Mouse (Mus musculus): Measurements from ENCODE around the gene Lrp4. TPM values are rescaled to one million over a fixed set of nuclear protein-coding genes. Genes with fewer than 3 reads are reported as not detected.

Lrp4 gene
- polyA plus RNA-seq, 1 experiment from 2014 or later, result 9.6 TPM

GRCm38 (mm10) chr2:91455826-91456225, 1.5 kb upstream of the Lrp4 start:
- no peak overlapping the region for H3K9ac ChIP-seq
- H3K9me3 ChIP-seq, result no peaks in the 10 kb centered on the region
- H3K4me3 ChIP-seq, result no peak overlapping the region
- ATAC-seq (ENCODE audit: insufficient number of reproducible peaks, low FRiP score, low TSS enrichment, low read depth), result no peak
- 5% methylated on average over 4 of the region's 4 CpGs for WGBS
- no peak overlapping the region for H3K4me2 ChIP-seq
- no peaks in the 10 kb centered on the region for H3K36me3 ChIP-seq
- H3K27me3 ChIP-seq, result no peaks in the 10 kb centered on the region
- peaks cover 24% of the 10 kb centered on the region for H3K4me1 ChIP-seq
- H3K27ac ChIP-seq, result no peak overlapping the region

GRCm38 (mm10) chr2:91456491-91457100, 715 bp upstream of the Lrp4 start:
- H3K4me1 ChIP-seq, result peaks cover 32% of the 10 kb centered on the region
- H3K4me3 ChIP-seq, result peak overlapping the region; percentile 72
- H3K27me3 ChIP-seq, result no peaks in the 10 kb centered on the region
- H3K36me3 ChIP-seq, result no peaks in the 10 kb centered on the region
- 49% methylated on average over 9 of the region's 9 CpGs for WGBS
- H3K9ac ChIP-seq, result no peak overlapping the region
- peak overlapping the region; percentile 94 for H3K27ac ChIP-seq
- ATAC-seq (ENCODE audit: insufficient number of reproducible peaks, low FRiP score, low TSS enrichment, low read depth), result no peak
- H3K4me2 ChIP-seq, result peak overlapping the region; percentile 86
- H3K9me3 ChIP-seq, result no peaks in the 10 kb centered on the region

GRCm38 (mm10) chr2:91457656-91458251, 443 bp downstream of the Lrp4 start:
- WGBS, result under 1% methylated on average over 35 of the region's 45 CpGs
- Histone ChIP-seq H3K9me3 (no peaks in the 10 kb centered on the region), H3K36me3 (no peaks in the 10 kb centered on the region), H3K27me3 (no peaks in the 10 kb centered on the region), H3K9ac (peak overlapping the region; percentile 70), H3K4me3 (peak overlapping the region; percentile 72), H3K4me2 (peak overlapping the region; percentile 86), H3K27ac (peak overlapping the region; percentile 94), H3K4me1 (peaks cover 37% of the 10 kb centered on the region)
- peak; percentile 42 for ATAC-seq (ENCODE audit: insufficient number of reproducible peaks, low FRiP score, low TSS enrichment, low read depth)

- Histone ChIP-seq H3K36me3 (no peaks in the 10 kb centered on the region), H3K27ac (peak overlapping the region; percentile 94), H3K4me2 (peak overlapping the region; percentile 86), H3K4me3 (peak overlapping the region; percentile 72), H3K27me3 (no peaks in the 10 kb centered on the region), H3K9ac (peak overlapping the region; percentile 70), H3K9me3 (no peaks in the 10 kb centered on the region), H3K4me1 (peaks cover 41% of the 10 kb centered on the region)
- under 1% methylated on average over 21 of the region's 21 CpGs for WGBS
- ATAC-seq (ENCODE audit: insufficient number of reproducible peaks, low FRiP score, low TSS enrichment, low read depth), result 0 out of 2 replicates have a peak, but pooled peaks have one; percentile 11
Observed at GRCm38 (mm10) chr2:91458252-91458672, 951 bp downstream of the Lrp4 start.

- WGBS, result under 1% methylated on average over 32 of the region's 32 CpGs
- ATAC-seq (ENCODE audit: insufficient number of reproducible peaks, low FRiP score, low TSS enrichment, low read depth), result peak; percentile 42; the same call in 1 of the 2 replicates
Observed at GRCm38 (mm10) chr2:91458673-91459391, 1.5 kb downstream of the Lrp4 start.

GRCm38 (mm10) chr2:91460076-91460475, 2.8 kb downstream of the Lrp4 start:
- no peak for ATAC-seq (ENCODE audit: insufficient number of reproducible peaks, low FRiP score, low TSS enrichment, low read depth)
- Histone ChIP-seq H3K4me1 (peaks cover 41% of the 10 kb centered on the region), H3K36me3 (no peaks in the 10 kb centered on the region), H3K9ac (no peak overlapping the region), H3K4me2 (no peak overlapping the region), H3K4me3 (no peak overlapping the region), H3K9me3 (no peaks in the 10 kb centered on the region), H3K27me3 (no peaks in the 10 kb centered on the region), H3K27ac (no peak overlapping the region)
- WGBS, result 88% methylated on average over 6 of the region's 6 CpGs

More at GRCm38 (mm10) chr2:91458673-91459391, 1.5 kb downstream of the Lrp4 start:
- Histone ChIP-seq H3K27ac (peak overlapping the region; percentile 94), H3K9me3 (no peaks in the 10 kb centered on the region), H3K4me3 (peak overlapping the region; percentile 72), H3K27me3 (no peaks in the 10 kb centered on the region), H3K36me3 (no peaks in the 10 kb centered on the region), H3K4me2 (peak overlapping the region; percentile 86), H3K9ac (peak overlapping the region; percentile 70), H3K4me1 (peaks cover 41% of the 10 kb centered on the region)

GRCm38 (mm10) chr2:91460771-91461170, 3.5 kb downstream of the Lrp4 start:
- no peaks in the 10 kb centered on the region for H3K27me3 ChIP-seq
- 60% methylated on average over 7 of the region's 7 CpGs for WGBS
- ATAC-seq (ENCODE audit: insufficient number of reproducible peaks, low FRiP score, low TSS enrichment, low read depth), result no peak
- H3K9me3 ChIP-seq, result no peaks in the 10 kb centered on the region
- peaks cover 41% of the 10 kb centered on the region for H3K4me1 ChIP-seq
- H3K4me2 ChIP-seq, result no peak overlapping the region
- H3K9ac ChIP-seq, result no peak overlapping the region
- H3K36me3 ChIP-seq, result no peaks in the 10 kb centered on the region
- no peak overlapping the region for H3K27ac ChIP-seq
- no peak overlapping the region for H3K4me3 ChIP-seq

- ATAC-seq (ENCODE audit: insufficient number of reproducible peaks, low FRiP score, low TSS enrichment, low read depth), result no peak
- peaks cover 41% of the 10 kb centered on the region for H3K4me1 ChIP-seq
Observed at GRCm38 (mm10) chr2:91461341-91461740, 4.0 kb downstream of the Lrp4 start.

GRCm38 (mm10) chr2:91462196-91462595, 4.9 kb downstream of the Lrp4 start:
- Histone ChIP-seq H3K27ac (peak overlapping the region; percentile 59), H3K4me1 (peaks cover 37% of the 10 kb centered on the region), H3K9ac (no peak overlapping the region), H3K36me3 (no peaks in the 10 kb centered on the region), H3K4me3 (no peak overlapping the region), H3K4me2 (peak overlapping the region; percentile 10; the same call in 1 of the 2 replicates), H3K9me3 (no peaks in the 10 kb centered on the region), H3K27me3 (no peaks in the 10 kb centered on the region)
- ATAC-seq (ENCODE audit: insufficient number of reproducible peaks, low FRiP score, low TSS enrichment, low read depth), result no peak
- 9% methylated on average over 2 of the region's 2 CpGs for WGBS

More at GRCm38 (mm10) chr2:91461341-91461740, 4.0 kb downstream of the Lrp4 start:
- 33% methylated on average over 3 of the region's 3 CpGs for WGBS
- no peak overlapping the region for H3K9ac ChIP-seq
- no peaks in the 10 kb centered on the region for H3K27me3 ChIP-seq
- no peak overlapping the region for H3K4me2 ChIP-seq
- no peaks in the 10 kb centered on the region for H3K9me3 ChIP-seq
- H3K36me3 ChIP-seq, result no peaks in the 10 kb centered on the region
- no peak overlapping the region for H3K4me3 ChIP-seq
- H3K27ac ChIP-seq, result peak overlapping the region; percentile 17; the same call in 1 of the 2 replicates

- ATAC-seq (ENCODE audit: insufficient number of reproducible peaks, low FRiP score, low TSS enrichment, low read depth), result no peak
- 18% methylated on average over 12 of the region's 12 CpGs for WGBS
- Histone ChIP-seq H3K4me3 (no peak overlapping the region; the same call in 1 of the 2 replicates), H3K36me3 (no peaks in the 10 kb centered on the region), H3K9me3 (no peaks in the 10 kb centered on the region), H3K27me3 (no peaks in the 10 kb centered on the region), H3K27ac (peak overlapping the region; percentile 59), H3K9ac (0 out of 2 replicates have a peak overlapping the region, but pooled peaks have one; percentile 2), H3K4me2 (peak overlapping the region; percentile 10; the same call in 1 of the 2 replicates), H3K4me1 (peaks cover 42% of the 10 kb centered on the region)
Observed at GRCm38 (mm10) chr2:91462681-91463080, 5.4 kb downstream of the Lrp4 start.

- Histone ChIP-seq H3K4me2 (no peak overlapping the region), H3K4me3 (no peak overlapping the region), H3K27ac (no peak overlapping the region), H3K4me1 (peaks cover 36% of the 10 kb centered on the region), H3K9ac (no peak overlapping the region), H3K9me3 (no peaks in the 10 kb centered on the region), H3K27me3 (no peaks in the 10 kb centered on the region), H3K36me3 (0 out of 2 replicates have a peak, but pooled peaks cover 3% of the 10 kb centered on the region)
- 84% methylated on average over 3 of the region's 3 CpGs for WGBS
- ATAC-seq (ENCODE audit: insufficient number of reproducible peaks, low FRiP score, low TSS enrichment, low read depth), result no peak
Observed at GRCm38 (mm10) chr2:91465934-91466333, 8.6 kb downstream of the Lrp4 start.

Data from limb, embryonic 15.5 days (tissue).